Mouse (Mus musculus) midbrain, embryonic 12.5 days (tissue): Measurements from ENCODE around the gene Topbp1. TPM values are rescaled to one million over a fixed set of nuclear protein-coding genes. Genes with fewer than 3 reads are reported as not detected.

Experiments used
- ATAC-seq: fragments of 200-750 bp; cut with Nextera tagmentation; 2 replicates; pipeline ENCODE4 v1.8.0; 2017; ENCODE audit warnings: low read depth, moderate TSS enrichment, moderate library complexity; ENCODE audit not compliant: low FRiP score
- H3K27ac ChIP-seq: fragments of 300-500 bp; sonication (generic); replicated peaks from 2 replicates; pipeline ENCODE4 v1.5.1; 2016; ENCODE audit warnings: mild to moderate bottlenecking
- H3K27me3 ChIP-seq: fragments of 300-500 bp; sonication (generic); 2 replicates; pipeline ENCODE4 v1.6.1; 2016; ENCODE audit warnings: mild to moderate bottlenecking
- H3K36me3 ChIP-seq: fragments of 300-500 bp; sonication (generic); 2 replicates; pipeline ENCODE4 v1.6.1; 2016
- H3K4me1 ChIP-seq: fragments of 300-500 bp; sonication (generic); 2 replicates; pipeline ENCODE4 v1.6.1; 2016
- H3K4me2 ChIP-seq: fragments of 300-500 bp; sonication (generic); replicated peaks from 2 replicates; pipeline ENCODE4 v1.6.1; 2016; ENCODE audit warnings: mild to moderate bottlenecking, moderate library complexity
- H3K4me3 ChIP-seq: fragments of 300-500 bp; sonication (generic); 2 replicates; pipeline ENCODE4 v1.5.1; 2016; ENCODE audit warnings: mild to moderate bottlenecking
- H3K9ac ChIP-seq: fragments of 300-500 bp; sonication (generic); replicated peaks from 2 replicates; pipeline ENCODE4 v1.6.1; 2016; ENCODE audit warnings: mild to moderate bottlenecking, moderate library complexity
- H3K9me3 ChIP-seq: fragments of 300-500 bp; sonication (generic); 2 replicates; pipeline ENCODE4 v1.6.1; 2016; ENCODE audit warnings: mild to moderate bottlenecking
- WGBS: fragments of 180-500 bp; shearing (Covaris S2); methylation state at CpG from one replicate; pipeline ENCODE4 v1.1.7; 2016; 5-methylcytosine and 5-hydroxymethylcytosine counted together
- polyA plus RNA-seq: library from polyadenylated mRNA; unstranded; fragments of >200 nt; fragmentation: Nextera tagmentation; extraction: Ambion mirVana; gene quantifications from 2 replicates; pipeline ENCODE4 v1.2.1, GENCODE M21; 2016

Topbp1 gene
- polyA plus RNA-seq, 1 experiment from 2014 or later, result 77.6 TPM

DNA sequence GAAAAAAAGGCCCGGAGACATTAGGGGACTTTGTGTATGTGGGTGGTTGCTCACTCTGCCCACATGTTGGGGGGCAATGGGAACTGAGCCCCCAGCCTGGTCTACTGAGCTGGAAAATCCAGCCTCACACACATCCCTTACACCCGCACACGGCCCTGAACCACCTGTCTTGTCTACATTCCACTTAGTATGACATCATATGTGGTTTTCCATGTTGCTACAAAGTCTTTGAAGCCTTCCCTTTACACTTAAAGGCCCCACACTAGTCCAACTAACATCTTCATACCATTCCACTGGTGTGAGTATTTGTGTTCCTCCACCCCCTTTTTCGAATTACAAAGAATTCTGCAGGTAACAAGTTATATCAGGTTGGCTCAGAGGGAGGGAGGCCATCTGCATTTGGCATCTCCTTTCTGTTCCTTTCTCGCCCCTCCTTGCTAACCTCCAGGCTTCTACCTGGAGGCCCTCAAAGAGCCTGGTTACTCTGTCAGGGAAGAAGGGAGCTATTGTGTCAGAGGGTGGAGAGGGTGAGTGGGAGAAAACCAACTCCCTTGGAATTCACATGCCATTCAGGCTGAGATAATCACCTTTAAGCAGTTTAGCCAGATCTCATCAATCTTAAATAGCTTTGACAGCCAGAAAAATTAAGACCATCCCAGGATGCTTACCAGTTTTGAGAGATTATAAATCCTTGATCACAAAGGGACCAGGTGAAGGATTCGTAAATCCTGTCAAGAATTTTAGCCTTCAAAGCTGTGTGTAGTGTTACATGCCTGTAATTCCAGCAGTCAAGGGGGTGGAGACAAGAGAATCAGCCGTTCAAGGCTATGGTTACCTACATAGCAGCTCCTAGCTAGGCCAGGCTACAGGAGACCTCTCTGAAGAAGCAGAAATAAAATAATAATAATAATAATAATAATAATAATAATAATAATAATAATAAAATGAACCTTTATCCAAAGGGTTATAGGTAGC, 71.6 kb downstream of the Topbp1 start:
- ATAC-seq, result no peak
- Histone ChIP-seq H3K27ac (no peak overlapping the region), H3K27me3 (no peaks in the 10 kb centered on the region), H3K4me3 (no peak overlapping the region), H3K4me2 (no peak overlapping the region), H3K9me3 (no peaks in the 10 kb centered on the region), H3K36me3 (no peaks in the 10 kb centered on the region), H3K4me1 (0 out of 2 replicates have a peak, but pooled peaks cover 3% of the 10 kb centered on the region), H3K9ac (no peak overlapping the region)
- 64% methylated on average over 7 of the region's 7 CpGs for WGBS

GRCm38 (mm10) chr9:103378686-103379085, 73.7 kb downstream of the Topbp1 start:
- H3K4me2 ChIP-seq, result no peak overlapping the region
- WGBS, result 50% methylated on average over 10 of the region's 10 CpGs
- ATAC-seq, result no peak
- no peak overlapping the region for H3K27ac ChIP-seq
- no peaks in the 10 kb centered on the region for H3K9me3 ChIP-seq
- H3K4me3 ChIP-seq, result no peak overlapping the region
- no peaks in the 10 kb centered on the region for H3K27me3 ChIP-seq
- no peak overlapping the region for H3K9ac ChIP-seq
- 0 out of 2 replicates have a peak, but pooled peaks cover 3% of the 10 kb centered on the region for H3K4me1 ChIP-seq
- no peaks in the 10 kb centered on the region for H3K36me3 ChIP-seq

DNA sequence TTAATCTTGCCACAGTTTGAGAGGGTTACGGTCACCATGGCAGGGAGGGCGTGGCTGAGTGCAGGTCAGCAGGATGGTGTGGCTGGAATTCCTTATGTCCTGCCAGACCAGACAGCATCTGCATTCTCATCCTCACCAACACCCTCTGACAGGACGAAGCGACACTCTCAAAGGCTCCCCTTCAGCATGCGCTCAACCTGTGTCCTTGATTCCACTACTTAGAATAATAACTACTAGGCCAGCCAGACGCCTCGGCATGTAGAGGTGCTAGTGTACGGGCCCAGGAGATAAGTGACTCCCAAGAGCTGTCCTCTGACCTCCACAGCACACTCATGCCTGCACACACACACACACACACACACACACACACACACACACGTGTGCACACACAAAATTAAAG, 74.2 kb downstream of the Topbp1 start:
- WGBS, result 67% methylated on average over 9 of the region's 9 CpGs
- Histone ChIP-seq H3K9me3 (no peaks in the 10 kb centered on the region), H3K27me3 (no peaks in the 10 kb centered on the region), H3K36me3 (no peaks in the 10 kb centered on the region), H3K4me2 (no peak overlapping the region), H3K27ac (no peak overlapping the region), H3K4me3 (no peak overlapping the region), H3K4me1 (0 out of 2 replicates have a peak, but pooled peaks cover 3% of the 10 kb centered on the region), H3K9ac (no peak overlapping the region)
- no peak for ATAC-seq

- no peak overlapping the region for H3K9ac ChIP-seq
- WGBS, result 81% methylated on average over 4 of the region's 4 CpGs
- no peak for ATAC-seq
These were observed 75.6 kb downstream of the Topbp1 start for GRCm38 (mm10) chr9:103380566-103380965.

GRCm38 (mm10) chr9:103382989-103383388, 78.0 kb downstream of the Topbp1 start:
- WGBS, result 81% methylated on average over 6 of the region's 6 CpGs
- H3K9ac ChIP-seq, result no peak overlapping the region
- H3K4me3 ChIP-seq, result no peak overlapping the region
- H3K4me1 ChIP-seq, result peaks cover 8% of the 10 kb centered on the region; the same call in 1 of the 2 replicates
- no peaks in the 10 kb centered on the region for H3K27me3 ChIP-seq
- no peak overlapping the region for H3K27ac ChIP-seq
- no peaks in the 10 kb centered on the region for H3K9me3 ChIP-seq
- no peaks in the 10 kb centered on the region for H3K36me3 ChIP-seq
- ATAC-seq, result no peak
- no peak overlapping the region for H3K4me2 ChIP-seq

More at GRCm38 (mm10) chr9:103380566-103380965, 75.6 kb downstream of the Topbp1 start:
- Histone ChIP-seq H3K27ac (no peak overlapping the region), H3K4me2 (no peak overlapping the region), H3K27me3 (no peaks in the 10 kb centered on the region), H3K4me3 (no peak overlapping the region), H3K4me1 (0 out of 2 replicates have a peak, but pooled peaks cover 3% of the 10 kb centered on the region), H3K36me3 (no peaks in the 10 kb centered on the region), H3K9me3 (no peaks in the 10 kb centered on the region)

- Histone ChIP-seq H3K4me1 (peaks cover 8% of the 10 kb centered on the region; the same call in 1 of the 2 replicates), H3K27ac (no peak overlapping the region), H3K4me2 (no peak overlapping the region), H3K36me3 (no peaks in the 10 kb centered on the region), H3K9me3 (no peaks in the 10 kb centered on the region), H3K4me3 (no peak overlapping the region), H3K9ac (no peak overlapping the region), H3K27me3 (no peaks in the 10 kb centered on the region)
- ATAC-seq, result no peak
- 93% methylated on average over 1 of the region's 1 CpGs for WGBS
These were observed 78.6 kb downstream of the Topbp1 start for GRCm38 (mm10) chr9:103383576-103383975.

GRCm38 (mm10) chr9:103384141-103384796, 79.3 kb downstream of the Topbp1 start:
- Histone ChIP-seq H3K9me3 (no peaks in the 10 kb centered on the region), H3K27ac (no peak overlapping the region), H3K4me2 (no peak overlapping the region), H3K27me3 (no peaks in the 10 kb centered on the region), H3K4me3 (no peak overlapping the region), H3K4me1 (peaks cover 8% of the 10 kb centered on the region; the same call in 1 of the 2 replicates), H3K9ac (no peak overlapping the region), H3K36me3 (no peaks in the 10 kb centered on the region)
- ATAC-seq, result no peak
- 83% methylated on average over 4 of the region's 4 CpGs for WGBS

GRCm38 (mm10) chr9:103385600-103385999, 80.6 kb downstream of the Topbp1 start:
- Histone ChIP-seq H3K9ac (no peak overlapping the region), H3K27me3 (no peaks in the 10 kb centered on the region), H3K4me3 (no peak overlapping the region), H3K4me2 (no peak overlapping the region), H3K4me1 (peaks cover 8% of the 10 kb centered on the region; the same call in 1 of the 2 replicates), H3K27ac (no peak overlapping the region), H3K9me3 (no peaks in the 10 kb centered on the region), H3K36me3 (no peaks in the 10 kb centered on the region)
- 30% methylated on average over 1 of the region's 1 CpGs for WGBS
- no peak for ATAC-seq

- no peaks in the 10 kb centered on the region for H3K27me3 ChIP-seq
- no peak overlapping the region for H3K4me2 ChIP-seq
- peaks cover 8% of the 10 kb centered on the region; the same call in 1 of the 2 replicates for H3K4me1 ChIP-seq
- no peak overlapping the region for H3K4me3 ChIP-seq
- H3K36me3 ChIP-seq, result no peaks in the 10 kb centered on the region
- WGBS, result 54% methylated on average over 5 of the region's 5 CpGs
- H3K9ac ChIP-seq, result no peak overlapping the region
- no peak for ATAC-seq
- no peak overlapping the region for H3K27ac ChIP-seq
- H3K9me3 ChIP-seq, result no peaks in the 10 kb centered on the region
These were observed 81.6 kb downstream of the Topbp1 start for GRCm38 (mm10) chr9:103386573-103386972.

GRCm38 (mm10) chr9:103387011-103387653, 82.1 kb downstream of the Topbp1 start:
- Histone ChIP-seq H3K9ac (no peak overlapping the region), H3K36me3 (no peaks in the 10 kb centered on the region), H3K4me2 (no peak overlapping the region), H3K4me1 (peaks cover 8% of the 10 kb centered on the region; the same call in 1 of the 2 replicates), H3K9me3 (no peaks in the 10 kb centered on the region), H3K4me3 (no peak overlapping the region), H3K27ac (no peak overlapping the region), H3K27me3 (no peaks in the 10 kb centered on the region)
- no peak for ATAC-seq
- WGBS, result 64% methylated on average over 10 of the region's 10 CpGs

GRCm38 (mm10) chr9:103389261-103389660, 84.2 kb downstream of the Topbp1 start:
- Histone ChIP-seq H3K4me3 (no peak overlapping the region), H3K36me3 (no peaks in the 10 kb centered on the region), H3K9ac (no peak overlapping the region), H3K27me3 (no peaks in the 10 kb centered on the region), H3K4me1 (peaks cover 8% of the 10 kb centered on the region; the same call in 1 of the 2 replicates), H3K9me3 (no peaks in the 10 kb centered on the region), H3K4me2 (no peak overlapping the region), H3K27ac (no peak overlapping the region)
- ATAC-seq, result no peak
- 94% methylated on average over 6 of the region's 6 CpGs for WGBS
